Mouse (Mus musculus) small intestine, adult 10 weeks (tissue): Measurements from ENCODE around the gene Catsperg2. TPM values are rescaled to one million over a fixed set of nuclear protein-coding genes. Genes with fewer than 3 reads are reported as not detected.

Experiments used
- polyA plus RNA-seq: library from polyadenylated mRNA; stranded (reverse); fragments of 350-450 nt; fragmentation: Illumina TruSeq; extraction: RNeasy Lipid Tissue Mini Kit (QIAGEN cat#74804); gene quantifications from one replicate; pipeline ENCODE4 v1.2.3, GENCODE M21; 2014; ENCODE audit warnings: low replicate concordance

The Catsperg2 gene
- polyA plus RNA-seq: not detected

GRCm38 (mm10) chr7:29726860-29727259 is at the start of gene Catsperg2:
Gene Catsperg2, minus strand, starts transcription at chr7:29727032.

GRCm38 (mm10) chr7:29768090-29768900 is 41.5 kb upstream of the Catsperg2 start, which contains the start of gene Zfp84:
Gene Zfp84, plus strand, starts transcription at chr7:29768552.

Other genes starting within 250 kb of the Catsperg2 start
- 14.8 TPM for gene Sipa1l3, start 208.4 kb downstream of the Catsperg2 start, polyA plus RNA-seq
- 8.7 TPM for gene Zfp84, start 41.5 kb upstream of the Catsperg2 start, polyA plus RNA-seq
- 0.45 TPM for gene Zfp30, start 57.0 kb upstream of the Catsperg2 start, polyA plus RNA-seq
- gene Zfp790, start 89.1 kb upstream of the Catsperg2 start, polyA plus RNA-seq: 7.2 TPM
- gene Zfp940, start 126.6 kb upstream of the Catsperg2 start, polyA plus RNA-seq: 1.6 TPM
- gene Zfp420, start 132.9 kb upstream of the Catsperg2 start, polyA plus RNA-seq: 12.5 TPM
- gene Zfp27, start 179.5 kb upstream of the Catsperg2 start, polyA plus RNA-seq: 4.0 TPM
- gene Zfp383, start 181.2 kb upstream of the Catsperg2 start, polyA plus RNA-seq: 3.3 TPM
- gene Zfp74, start 227.1 kb upstream of the Catsperg2 start, polyA plus RNA-seq: 2.9 TPM